Mouse (Mus musculus) neural tube, embryonic 14.5 days (tissue): ENCODE results near the gene Ppm1h. TPM values are rescaled to one million over a fixed set of nuclear protein-coding genes. Genes with fewer than 3 reads are reported as not detected.

Source experiments
- ATAC-seq: fragments of 200-750 bp; cut with Nextera tagmentation; 2 replicates; pipeline ENCODE4 v1.8.0; 2017; ENCODE audit warnings: low read depth, mild to moderate bottlenecking, moderate TSS enrichment, moderate library complexity
- H3K27ac ChIP-seq: fragments of 300-500 bp; sonication (generic); 2 replicates; pipeline ENCODE4 v1.5.1; 2014; ENCODE audit warnings: low read depth, mild to moderate bottlenecking, control low read depth, low read length, moderate library complexity, mixed read lengths
- H3K27me3 ChIP-seq: fragments of 300-500 bp; sonication (generic); 2 replicates; pipeline ENCODE4 v1.6.1; 2014; ENCODE audit warnings: low read length; ENCODE audit not compliant: control insufficient read depth, insufficient read depth
- H3K36me3 ChIP-seq: fragments of 300-500 bp; sonication (generic); 2 replicates; pipeline ENCODE4 v1.6.1; 2014; ENCODE audit warnings: low read length, mixed read lengths; ENCODE audit not compliant: control insufficient read depth, insufficient read depth
- H3K4me1 ChIP-seq: fragments of 300-500 bp; sonication (generic); 2 replicates; pipeline ENCODE4 v1.6.1; 2014; ENCODE audit warnings: low read length; ENCODE audit not compliant: control insufficient read depth, insufficient read depth
- H3K4me2 ChIP-seq: fragments of 300-500 bp; sonication (generic); 2 replicates; pipeline ENCODE4 v1.6.1; 2014; ENCODE audit warnings: mild to moderate bottlenecking, low read depth, low read length, control low read depth
- H3K4me3 ChIP-seq: fragments of 300-500 bp; sonication (generic); 2 replicates; pipeline ENCODE4 v1.5.1; 2014; ENCODE audit warnings: low read depth, low read length, control low read depth, mixed read lengths
- H3K9ac ChIP-seq: fragments of 300-500 bp; sonication (generic); replicated peaks from 2 replicates; pipeline ENCODE4 v1.6.1; 2014; ENCODE audit warnings: low read depth, mild to moderate bottlenecking, control low read depth, low read length, mixed read lengths
- H3K9me3 ChIP-seq: fragments of 300-500 bp; sonication (generic); 2 replicates; pipeline ENCODE4 v1.6.1; 2016; ENCODE audit warnings: low read length; ENCODE audit not compliant: control insufficient read depth
- WGBS: fragments of 180-500 bp; shearing (Covaris S2); extraction: QIAGEN DNeasy Blood & Tissue Kit; methylation state at CpG from one replicate; pipeline ENCODE4 v1.1.7; 2014; 5-methylcytosine and 5-hydroxymethylcytosine counted together
- polyA plus RNA-seq: library from polyadenylated mRNA; unstranded; fragments of >200 nt; fragmentation: Nextera tagmentation; extraction: Ambion mirVana; gene quantifications from 2 replicates; pipeline ENCODE4 v1.2.1, GENCODE M21; 2014

Ppm1h gene
- polyA plus RNA-seq, 1 experiment from 2014 or later = 41.5 TPM

GRCm38 (mm10) chr10:122887528-122888183 lies 209.1 kb downstream of the Ppm1h start:
- peak; percentile 59 for ATAC-seq
- H3K4me1 ChIP-seq = peaks cover 57% of the 10 kb centered on the region
- no peaks in the 10 kb centered on the region for H3K9me3 ChIP-seq
- no peak overlapping the region for H3K4me3 ChIP-seq
- H3K36me3 ChIP-seq = no peaks in the 10 kb centered on the region
- H3K27ac ChIP-seq = peak overlapping the region; percentile 98
- 14% methylated on average over 10 of the region's 10 CpGs for WGBS
- no peaks in the 10 kb centered on the region for H3K27me3 ChIP-seq
- peak overlapping the region; percentile 29; the same call in 1 of the 2 replicates for H3K4me2 ChIP-seq
- peak overlapping the region; percentile 29; the same call in 1 of the 2 replicates for H3K9ac ChIP-seq

- Histone ChIP-seq H3K36me3 (no peaks in the 10 kb centered on the region), H3K4me1 (peaks cover 31% of the 10 kb centered on the region), H3K4me3 (no peak overlapping the region), H3K9me3 (no peaks in the 10 kb centered on the region), H3K27me3 (no peaks in the 10 kb centered on the region), H3K27ac (peak overlapping the region; percentile 52), H3K9ac (no peak overlapping the region), H3K4me2 (no peak overlapping the region)
- no peak for ATAC-seq
- 81% methylated on average over 14 of the region's 14 CpGs for WGBS
These were observed 212.3 kb downstream of the Ppm1h start for GRCm38 (mm10) chr10:122890682-122891350.

- 69% methylated on average over 6 of the region's 6 CpGs for WGBS
- H3K4me1 ChIP-seq = peaks cover 26% of the 10 kb centered on the region
- H3K36me3 ChIP-seq = no peaks in the 10 kb centered on the region
- no peak overlapping the region for H3K4me2 ChIP-seq
- H3K9ac ChIP-seq = no peak overlapping the region
- H3K9me3 ChIP-seq = no peaks in the 10 kb centered on the region
- no peak for ATAC-seq
- H3K4me3 ChIP-seq = no peak overlapping the region
- H3K27ac ChIP-seq = peak overlapping the region; percentile 52; the same call in 1 of the 2 replicates
- no peaks in the 10 kb centered on the region for H3K27me3 ChIP-seq
These were observed 212.9 kb downstream of the Ppm1h start for GRCm38 (mm10) chr10:122891461-122891860.

- peak; percentile 62 for ATAC-seq
- no peaks in the 10 kb centered on the region for H3K9me3 ChIP-seq
- no peaks in the 10 kb centered on the region for H3K27me3 ChIP-seq
- H3K27ac ChIP-seq = peak overlapping the region; percentile 56; the same call in 1 of the 2 replicates
- WGBS = 57% methylated on average over 12 of the region's 12 CpGs
- H3K4me3 ChIP-seq = no peak overlapping the region
- H3K36me3 ChIP-seq = no peaks in the 10 kb centered on the region
- H3K4me2 ChIP-seq = no peak overlapping the region
- no peaks in the 10 kb centered on the region; the same call in 1 of the 2 replicates for H3K4me1 ChIP-seq
- no peak overlapping the region for H3K9ac ChIP-seq
These were observed 216.1 kb downstream of the Ppm1h start for GRCm38 (mm10) chr10:122894555-122895069.

- H3K27me3 ChIP-seq = no peaks in the 10 kb centered on the region
- no peak overlapping the region for H3K4me3 ChIP-seq
- WGBS = 76% methylated on average over 12 of the region's 12 CpGs
- H3K9ac ChIP-seq = no peak overlapping the region
- no peaks in the 10 kb centered on the region for H3K36me3 ChIP-seq
- no peaks in the 10 kb centered on the region for H3K4me1 ChIP-seq
- ATAC-seq = 0 out of 2 replicates have a peak, but pooled peaks have one; percentile 10
- no peaks in the 10 kb centered on the region for H3K9me3 ChIP-seq
- no peak overlapping the region for H3K4me2 ChIP-seq
- peak overlapping the region; percentile 56; the same call in 1 of the 2 replicates for H3K27ac ChIP-seq
These were observed 216.7 kb downstream of the Ppm1h start for GRCm38 (mm10) chr10:122895121-122895770.

GRCm38 (mm10) chr10:122899971-122900370 lies 221.4 kb downstream of the Ppm1h start:
- H3K27me3 ChIP-seq = no peaks in the 10 kb centered on the region
- H3K27ac ChIP-seq = no peak overlapping the region
- no peak overlapping the region for H3K4me3 ChIP-seq

GRCm38 (mm10) chr10:122900466-122900865 lies 221.9 kb downstream of the Ppm1h start:
- no peaks in the 10 kb centered on the region for H3K4me1 ChIP-seq
- no peak overlapping the region for H3K27ac ChIP-seq
- H3K27me3 ChIP-seq = no peaks in the 10 kb centered on the region
- 71% methylated on average over 1 of the region's 1 CpGs for WGBS
- no peaks in the 10 kb centered on the region for H3K9me3 ChIP-seq
- no peak overlapping the region for H3K4me3 ChIP-seq
- ATAC-seq = no peak
- no peak overlapping the region for H3K9ac ChIP-seq
- H3K36me3 ChIP-seq = no peaks in the 10 kb centered on the region
- no peak overlapping the region for H3K4me2 ChIP-seq

More at GRCm38 (mm10) chr10:122899971-122900370, 221.4 kb downstream of the Ppm1h start:
- no peaks in the 10 kb centered on the region for H3K36me3 ChIP-seq
- H3K9ac ChIP-seq = no peak overlapping the region
- ATAC-seq = no peak
- no peak overlapping the region for H3K4me2 ChIP-seq
- H3K9me3 ChIP-seq = no peaks in the 10 kb centered on the region
- no peaks in the 10 kb centered on the region for H3K4me1 ChIP-seq
- WGBS = 70% methylated on average over 7 of the region's 7 CpGs

- H3K9me3 ChIP-seq = no peaks in the 10 kb centered on the region
- no peak for ATAC-seq
- no peaks in the 10 kb centered on the region for H3K27me3 ChIP-seq
- H3K9ac ChIP-seq = no peak overlapping the region
- no peak overlapping the region for H3K27ac ChIP-seq
- no peaks in the 10 kb centered on the region for H3K36me3 ChIP-seq
- no peaks in the 10 kb centered on the region for H3K4me1 ChIP-seq
- no peak overlapping the region for H3K4me2 ChIP-seq
- 66% methylated on average over 5 of the region's 5 CpGs for WGBS
- H3K4me3 ChIP-seq = no peak overlapping the region
These were observed 222.8 kb downstream of the Ppm1h start for GRCm38 (mm10) chr10:122901379-122901778.
